Mouse (Mus musculus): ENCODE measurements around the gene Tubb2b.

DNA sequence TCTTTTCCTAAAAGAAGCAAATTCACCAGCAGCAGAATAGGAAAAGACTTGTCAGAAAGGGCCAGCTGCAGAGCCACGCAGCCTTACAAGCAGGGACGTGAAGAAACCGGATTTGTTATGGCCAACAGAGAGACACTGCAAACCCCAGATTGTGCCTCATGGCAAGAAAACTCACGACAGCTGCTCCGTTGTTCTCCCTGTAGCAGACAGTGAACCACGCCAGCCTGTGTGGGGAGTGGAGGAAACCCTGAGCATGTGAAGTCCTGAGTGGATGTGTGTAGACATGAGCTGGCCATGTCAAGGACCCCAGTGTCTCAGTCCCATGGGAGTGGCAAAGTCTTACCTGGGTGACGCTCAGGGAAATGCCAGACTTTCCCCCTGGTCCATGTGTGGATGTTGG, 6.3 kb upstream of the Tubb2b start:
- TF ChIP-seq CTCF (IDR thresholded peaks at IDR 0.05; ENCODE audit: extremely low read depth, insufficient read depth, insufficient read length, insufficient replicate concordance): no peak
- TF ChIP-seq POLR2A (IDR thresholded peaks at IDR 0.05; ENCODE audit: low read depth, low read length): no peak

Measured in spleen, adult 2 months (tissue).